In genomic region chr6:34511410-34511809, GRCm38 (mm10) we compare ENCODE assay signal across 8 mouse cellular contexts. TPM values are rescaled to one million over a fixed set of nuclear protein-coding genes. Genes with fewer than 3 reads are reported as not detected.
DNase-seq lines count a peak whose midpoint lies in the region; ATAC-seq lines count a peak whose summit lies in the region.

No protein-coding gene starts in this region.

- 53% methylated on average over 2 of the region's 2 CpGs for WGBS in neural tube, embryonic 11.5 days
- WGBS in hindbrain, embryonic 12.5 days: 59% methylated on average over 2 of the region's 2 CpGs

- DNase-seq in cerebellum, adult 18-20 months: no peak
- peak; percentile 27 for DNase-seq in neural tube, embryonic 11.5 days (ENCODE audit: low spot score)
- no peak for DNase-seq in neural tube, embryonic 10.5 days (ENCODE audit: extremely low spot score, low spot score)
- DNase-seq in layer of hippocampus, postnatal 10 days (ENCODE audit: low spot score in 2 of 2): no peak
- no peak for DNase-seq in ovary, postnatal 10 days (ENCODE audit: low spot score)

- no peaks in the 10 kb centered on the region for H3K9me3 ChIP-seq in neural tube, embryonic 11.5 days (ENCODE audit: control insufficient read depth, low read length)
- no peaks in the 10 kb centered on the region for H3K9me3 ChIP-seq in hindbrain, embryonic 12.5 days (replicated peaks)

- no peak overlapping the region for H3K27ac ChIP-seq in neural tube, embryonic 11.5 days (ENCODE audit: low read depth, low read length)
- H3K27ac ChIP-seq in hindbrain, embryonic 12.5 days: no peak overlapping the region

- ATAC-seq in cerebellum, adult (ENCODE audit: insufficient number of reproducible peaks, low FRiP score, low TSS enrichment): peak; percentile 69; the same call in 1 of the 2 replicates
- peak; percentile 41; the same call in 1 of the 2 replicates for ATAC-seq in neural tube, embryonic 11.5 days (ENCODE audit: insufficient read depth, low FRiP score, low TSS enrichment)
- ATAC-seq in hindbrain, embryonic 12.5 days (ENCODE audit: low FRiP score): peak; percentile 50; the same call in 1 of the 2 replicates
- ATAC-seq in megakaryocyte progenitor cell, adult 5-6 weeks (replicated peaks; ENCODE audit: poor library complexity): peak; percentile 81

- H3K4me3 ChIP-seq in neural tube, embryonic 11.5 days (ENCODE audit: low read depth, low read length): no peak overlapping the region
- H3K4me3 ChIP-seq in hindbrain, embryonic 12.5 days: no peak overlapping the region

- no peaks in the 10 kb centered on the region for H3K4me1 ChIP-seq in neural tube, embryonic 11.5 days (ENCODE audit: control insufficient read depth, insufficient read depth, low read length)
- H3K4me1 ChIP-seq in hindbrain, embryonic 12.5 days: 0 out of 2 replicates have a peak, but pooled peaks cover 6% of the 10 kb centered on the region

- no peak overlapping the region for H3K4me2 ChIP-seq in neural tube, embryonic 11.5 days (ENCODE audit: low read depth)
- H3K4me2 ChIP-seq in hindbrain, embryonic 12.5 days (replicated peaks): no peak overlapping the region

- no peak overlapping the region for H3K9ac ChIP-seq in neural tube, embryonic 11.5 days (ENCODE audit: low read length)
- no peak overlapping the region for H3K9ac ChIP-seq in hindbrain, embryonic 12.5 days

- H3K27me3 ChIP-seq in neural tube, embryonic 11.5 days (ENCODE audit: control insufficient read depth, insufficient read depth, low read length): no peaks in the 10 kb centered on the region
- no peaks in the 10 kb centered on the region for H3K27me3 ChIP-seq in hindbrain, embryonic 12.5 days

- no peaks in the 10 kb centered on the region for H3K36me3 ChIP-seq in neural tube, embryonic 11.5 days (ENCODE audit: control insufficient read depth, insufficient read depth, low read length)
- no peaks in the 10 kb centered on the region for H3K36me3 ChIP-seq in hindbrain, embryonic 12.5 days

RNA-seq across cellular contexts. Expression of gene Bpgm, which starts 35.4 kb away (rescaled TPM):
- 59.0 and 70.7 TPM in 2 replicates for polyA plus RNA-seq in neural tube, embryonic 11.5 days (2014; fragmentation: Nextera tagmentation; extraction: Ambion mirVana)
- polyA plus RNA-seq in hindbrain, embryonic 12.5 days (2016; fragmentation: Nextera tagmentation; extraction: Ambion mirVana): 70.5 and 82.4 TPM in 2 replicates
- 4.2 and 4.7 TPM in 2 replicates for total RNA-seq in megakaryocyte progenitor cell, adult 5-6 weeks (2015)
- 16.9 and 18.4 TPM in 2 replicates for total RNA-seq in megakaryocyte progenitor cell, adult 5-6 weeks (2017)
- total RNA-seq in layer of hippocampus, postnatal 10 days (2021): 10 to 100 TPM; 75.1 to 75.4 TPM
